Mouse (Mus musculus): ENCODE data around the gene Lmf2. TPM values are rescaled to one million over a fixed set of nuclear protein-coding genes. Genes with fewer than 3 reads are reported as not detected.

Lmf2 gene
- polyA plus RNA-seq, 1 experiment = 21.0 TPM

GRCm38 (mm10) chr15:89334271-89334670 lies 21.2 kb downstream of the Lmf2 start, which contains the start of gene Miox:
Miox (plus strand) TSS chr15:89334398.
- DNase-seq = no peak
- 91% methylated on average over 7 of the region's 7 CpGs for WGBS
- H3K4me3 ChIP-seq (replicated peaks; ENCODE audit: insufficient read depth, low read depth, low read length) = no peak within 1 kb of the TSS
- no peaks in the 10 kb centered on the region for H3K27me3 ChIP-seq (ENCODE audit: control insufficient read depth, insufficient read depth, low read length)
- no peak for TF ChIP-seq CTCF (IDR thresholded peaks at IDR 0.05; ENCODE audit: borderline replicate concordance, insufficient read depth, low read depth, low read length)
- no peak for TF ChIP-seq POLR2A (IDR thresholded peaks at IDR 0.05; ENCODE audit: borderline replicate concordance, insufficient read depth, low read length)
- H3K27ac ChIP-seq (ENCODE audit: insufficient read depth, low read length) = no peak within 1 kb of the TSS
- H3K4me1 ChIP-seq (ENCODE audit: control insufficient read depth, insufficient read depth, low read length) = no peaks in the 10 kb centered on the region

GRCm38 (mm10) chr15:89326441-89326840 lies 29.0 kb downstream of the Lmf2 start:
- H3K27me3 ChIP-seq (ENCODE audit: control insufficient read depth, insufficient read depth, low read length) = no peaks in the 10 kb centered on the region
- no peak for TF ChIP-seq CTCF (IDR thresholded peaks at IDR 0.05; ENCODE audit: borderline replicate concordance, insufficient read depth, low read depth, low read length)
- TF ChIP-seq POLR2A (IDR thresholded peaks at IDR 0.05; ENCODE audit: borderline replicate concordance, insufficient read depth, low read length) = no peak
- no peak for DNase-seq
- H3K4me1 ChIP-seq (ENCODE audit: control insufficient read depth, insufficient read depth, low read length) = no peaks in the 10 kb centered on the region
- no peak overlapping the region for H3K27ac ChIP-seq (ENCODE audit: insufficient read depth, low read length)
- H3K4me3 ChIP-seq (replicated peaks; ENCODE audit: insufficient read depth, low read depth, low read length) = no peak overlapping the region
- 41% methylated on average over 5 of the region's 5 CpGs for WGBS

- Histone ChIP-seq H3K27me3 (ENCODE audit: control insufficient read depth, insufficient read depth, low read length) (no peaks in the 10 kb centered on the region), H3K4me1 (ENCODE audit: control insufficient read depth, insufficient read depth, low read length) (no peaks in the 10 kb centered on the region), H3K4me3 (replicated peaks; ENCODE audit: insufficient read depth, low read depth, low read length) (no peak overlapping the region), H3K27ac (ENCODE audit: insufficient read depth, low read length) (no peak overlapping the region)
- TF ChIP-seq POLR2A (IDR thresholded peaks at IDR 0.05; ENCODE audit: borderline replicate concordance, insufficient read depth, low read length) (no peak), CTCF (IDR thresholded peaks at IDR 0.05; ENCODE audit: borderline replicate concordance, insufficient read depth, low read depth, low read length) (no peak)
- no peak for DNase-seq
- 48% methylated on average over 4 of the region's 4 CpGs for WGBS
Observed at GRCm38 (mm10) chr15:89323656-89324055, 31.8 kb downstream of the Lmf2 start.

- DNase-seq = no peak
- TF ChIP-seq POLR2A (IDR thresholded peaks at IDR 0.05; ENCODE audit: borderline replicate concordance, insufficient read depth, low read length) = no peak
- WGBS = 14% methylated on average over 26 of the region's 26 CpGs
- H3K4me3 ChIP-seq (replicated peaks; ENCODE audit: insufficient read depth, low read depth, low read length) = no peak within 1 kb of the TSS
- no peaks in the 10 kb centered on the region for H3K4me1 ChIP-seq (ENCODE audit: control insufficient read depth, insufficient read depth, low read length)
- no peak within 1 kb of the TSS for H3K27ac ChIP-seq (ENCODE audit: insufficient read depth, low read length)
- H3K27me3 ChIP-seq (ENCODE audit: control insufficient read depth, insufficient read depth, low read length) = no peaks in the 10 kb centered on the region
Observed at GRCm38 (mm10) chr15:89322670-89323522, 32.6 kb downstream of the Lmf2 start, which contains the start of gene Adm2. Adm2 (plus strand) TSS chr15:89322720.

- Histone ChIP-seq H3K4me1 (ENCODE audit: control insufficient read depth, insufficient read depth, low read length) (no peaks in the 10 kb centered on the region), H3K4me3 (replicated peaks; ENCODE audit: insufficient read depth, low read depth, low read length) (no peak overlapping the region), H3K27ac (ENCODE audit: insufficient read depth, low read length) (no peak overlapping the region), H3K27me3 (ENCODE audit: control insufficient read depth, insufficient read depth, low read length) (no peaks in the 10 kb centered on the region)
- no peak for TF ChIP-seq CTCF (IDR thresholded peaks at IDR 0.05; ENCODE audit: borderline replicate concordance, insufficient read depth, low read depth, low read length)
- TF ChIP-seq POLR2A (IDR thresholded peaks at IDR 0.05; ENCODE audit: borderline replicate concordance, insufficient read depth, low read length) = no peak
- no peak for DNase-seq
- 80% methylated on average over 8 of the region's 8 CpGs for WGBS
Observed at GRCm38 (mm10) chr15:89321264-89321663, 34.2 kb downstream of the Lmf2 start.

- 69% methylated on average over 11 of the region's 11 CpGs for WGBS
- Histone ChIP-seq H3K4me3 (replicated peaks; ENCODE audit: insufficient read depth, low read depth, low read length) (no peak overlapping the region), H3K4me1 (ENCODE audit: control insufficient read depth, insufficient read depth, low read length) (peaks cover 19% of the 10 kb centered on the region), H3K27ac (ENCODE audit: insufficient read depth, low read length) (no peak overlapping the region), H3K27me3 (ENCODE audit: control insufficient read depth, insufficient read depth, low read length) (no peaks in the 10 kb centered on the region)
- TF ChIP-seq CTCF (IDR thresholded peaks at IDR 0.05; ENCODE audit: borderline replicate concordance, insufficient read depth, low read depth, low read length) (peak; percentile 20; the same call in 1 of the 2 replicates), POLR2A (IDR thresholded peaks at IDR 0.05; ENCODE audit: borderline replicate concordance, insufficient read depth, low read length) (no peak)
- DNase-seq = peak in 1 of 2 experiments; percentile 27
Observed at GRCm38 (mm10) chr15:89316146-89316545, 39.3 kb downstream of the Lmf2 start.

- DNase-seq = peak; percentile 98 to 99
- H3K4me3 ChIP-seq (replicated peaks; ENCODE audit: insufficient read depth, low read depth, low read length) = peak within 1 kb of the TSS; percentile 80
- TF ChIP-seq POLR2A (IDR thresholded peaks at IDR 0.05; ENCODE audit: borderline replicate concordance, insufficient read depth, low read length) = peak; percentile 63; the same call in 1 of the 2 replicates
- TF ChIP-seq CTCF (IDR thresholded peaks at IDR 0.05; ENCODE audit: borderline replicate concordance, insufficient read depth, low read depth, low read length) = no peak
- WGBS = under 1% methylated on average over 37 of the region's 37 CpGs
- H3K4me1 ChIP-seq (ENCODE audit: control insufficient read depth, insufficient read depth, low read length) = peaks cover 27% of the 10 kb centered on the region
- H3K27ac ChIP-seq (ENCODE audit: insufficient read depth, low read length) = peak within 1 kb of the TSS; percentile 67
- H3K27me3 ChIP-seq (ENCODE audit: control insufficient read depth, insufficient read depth, low read length) = no peaks in the 10 kb centered on the region
Observed at GRCm38 (mm10) chr15:89315190-89315731, 40.2 kb downstream of the Lmf2 start, which contains the start of gene Sbf1. Sbf1 (minus strand) TSS chr15:89315311.
